Mouse (Mus musculus): ENCODE measurements at regions not wholly inside any gene's neighbourhood (a gene's known extent, or its start where the extent isn't known, plus 50 kb on each side); places are given as distances from the start of the nearest gene placed in this dataset.

- peak; percentile 77 for DNase-seq
- no peaks in the 10 kb centered on the region for H3K27me3 ChIP-seq (replicated peaks; ENCODE audit: control insufficient read depth, insufficient read depth, low read length)
- TF ChIP-seq CTCF (conservative IDR thresholded peaks at IDR 0.05; ENCODE audit: insufficient read depth, insufficient read length, low read depth, low read length), result no peak
- no peaks in the 10 kb centered on the region for H3K36me3 ChIP-seq (ENCODE audit: control insufficient read depth, insufficient read depth, low read length)
- no peak overlapping the region for H3K27ac ChIP-seq (ENCODE audit: insufficient read depth, low read depth, low read length)
- no peak overlapping the region for H3K4me3 ChIP-seq (ENCODE audit: insufficient read depth, low read depth, low read length)
- no peaks in the 10 kb centered on the region for H3K4me1 ChIP-seq (ENCODE audit: control insufficient read depth, insufficient read depth, low read length)
- 77% methylated on average over 21 of the region's 21 CpGs for WGBS
Measured at GRCm38 (mm10) chr3:52601011-52601745, 333.0 kb downstream of the Foxo1 start.

GRCm38 (mm10) chr3:52600581-52600980 is 332.4 kb downstream of the Foxo1 start:
- Histone ChIP-seq H3K27ac (ENCODE audit: insufficient read depth, low read depth, low read length) (no peak overlapping the region), H3K4me3 (ENCODE audit: insufficient read depth, low read depth, low read length) (no peak overlapping the region), H3K27me3 (replicated peaks; ENCODE audit: control insufficient read depth, insufficient read depth, low read length) (no peaks in the 10 kb centered on the region), H3K36me3 (ENCODE audit: control insufficient read depth, insufficient read depth, low read length) (no peaks in the 10 kb centered on the region), H3K4me1 (ENCODE audit: control insufficient read depth, insufficient read depth, low read length) (no peaks in the 10 kb centered on the region)
- no peak for TF ChIP-seq POLR2A (IDR thresholded peaks at IDR 0.05; ENCODE audit: low read depth, low read length)
- TF ChIP-seq CTCF (conservative IDR thresholded peaks at IDR 0.05; ENCODE audit: insufficient read depth, insufficient read length, low read depth, low read length), result no peak
- DNase-seq, result peak; percentile 33
- 84% methylated on average over 13 of the region's 13 CpGs for WGBS

DNA sequence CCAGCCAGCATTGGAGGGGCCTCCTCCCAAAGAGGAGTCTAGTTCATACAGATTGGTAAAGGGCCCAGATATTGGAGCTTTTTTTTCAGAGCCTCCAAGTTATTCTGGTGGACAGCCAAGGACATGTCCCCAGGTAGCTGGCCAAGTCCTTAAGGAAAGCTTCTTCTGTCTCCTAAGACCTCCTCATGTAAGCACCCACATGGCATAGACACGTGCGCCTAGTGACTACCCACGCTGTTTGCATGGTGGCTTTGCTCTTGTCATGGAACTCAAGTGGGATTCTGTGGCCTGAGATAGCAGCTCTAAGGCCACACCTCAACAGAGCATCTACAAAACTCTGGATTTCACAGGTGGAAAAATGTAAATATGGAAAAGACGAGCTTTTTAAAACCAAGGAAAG is 332.0 kb downstream of the Foxo1 start:
- TF ChIP-seq POLR2A (IDR thresholded peaks at IDR 0.05; ENCODE audit: low read depth, low read length), result no peak
- no peak for TF ChIP-seq CTCF (conservative IDR thresholded peaks at IDR 0.05; ENCODE audit: insufficient read depth, insufficient read length, low read depth, low read length)
- 90% methylated on average over 4 of the region's 4 CpGs for WGBS
- H3K27ac ChIP-seq (ENCODE audit: insufficient read depth, low read depth, low read length), result no peak overlapping the region

GRCm38 (mm10) chr3:52586418-52586817 is 318.3 kb downstream of the Foxo1 start:
- no peak for TF ChIP-seq POLR2A (IDR thresholded peaks at IDR 0.05; ENCODE audit: low read depth, low read length)
- no peak for TF ChIP-seq CTCF (conservative IDR thresholded peaks at IDR 0.05; ENCODE audit: insufficient read depth, insufficient read length, low read depth, low read length)
- WGBS, result 90% methylated on average over 4 of the region's 4 CpGs
- no peaks in the 10 kb centered on the region for H3K27me3 ChIP-seq (replicated peaks; ENCODE audit: control insufficient read depth, insufficient read depth, low read length)
- no peak for DNase-seq
- no peaks in the 10 kb centered on the region for H3K36me3 ChIP-seq (ENCODE audit: control insufficient read depth, insufficient read depth, low read length)
- H3K4me3 ChIP-seq (ENCODE audit: insufficient read depth, low read depth, low read length), result no peak overlapping the region
- peaks cover 3% of the 10 kb centered on the region; the same call in 1 of the 2 replicates for H3K4me1 ChIP-seq (ENCODE audit: control insufficient read depth, insufficient read depth, low read length)
- no peak overlapping the region for H3K27ac ChIP-seq (ENCODE audit: insufficient read depth, low read depth, low read length)

More for the DNA sequence above, 332.0 kb downstream of the Foxo1 start:
- no peak overlapping the region for H3K4me3 ChIP-seq (ENCODE audit: insufficient read depth, low read depth, low read length)
- no peaks in the 10 kb centered on the region for H3K4me1 ChIP-seq (ENCODE audit: control insufficient read depth, insufficient read depth, low read length)
- no peaks in the 10 kb centered on the region for H3K36me3 ChIP-seq (ENCODE audit: control insufficient read depth, insufficient read depth, low read length)
- no peaks in the 10 kb centered on the region for H3K27me3 ChIP-seq (replicated peaks; ENCODE audit: control insufficient read depth, insufficient read depth, low read length)
- DNase-seq, result no peak

- no peaks in the 10 kb centered on the region for H3K27me3 ChIP-seq (replicated peaks; ENCODE audit: control insufficient read depth, insufficient read depth, low read length)
- H3K27ac ChIP-seq (ENCODE audit: insufficient read depth, low read depth, low read length), result no peak overlapping the region
- no peak overlapping the region for H3K4me3 ChIP-seq (ENCODE audit: insufficient read depth, low read depth, low read length)
- H3K4me1 ChIP-seq (ENCODE audit: control insufficient read depth, insufficient read depth, low read length), result peaks cover 3% of the 10 kb centered on the region; the same call in 1 of the 2 replicates
- 55% methylated on average over 3 of the region's 3 CpGs for WGBS
- DNase-seq, result peak; percentile 31
- TF ChIP-seq POLR2A (IDR thresholded peaks at IDR 0.05; ENCODE audit: low read depth, low read length), result no peak
- TF ChIP-seq CTCF (conservative IDR thresholded peaks at IDR 0.05; ENCODE audit: insufficient read depth, insufficient read length, low read depth, low read length), result no peak
- H3K36me3 ChIP-seq (ENCODE audit: control insufficient read depth, insufficient read depth, low read length), result no peaks in the 10 kb centered on the region
Measured at GRCm38 (mm10) chr3:52579917-52580316, 311.8 kb downstream of the Foxo1 start.

DNA sequence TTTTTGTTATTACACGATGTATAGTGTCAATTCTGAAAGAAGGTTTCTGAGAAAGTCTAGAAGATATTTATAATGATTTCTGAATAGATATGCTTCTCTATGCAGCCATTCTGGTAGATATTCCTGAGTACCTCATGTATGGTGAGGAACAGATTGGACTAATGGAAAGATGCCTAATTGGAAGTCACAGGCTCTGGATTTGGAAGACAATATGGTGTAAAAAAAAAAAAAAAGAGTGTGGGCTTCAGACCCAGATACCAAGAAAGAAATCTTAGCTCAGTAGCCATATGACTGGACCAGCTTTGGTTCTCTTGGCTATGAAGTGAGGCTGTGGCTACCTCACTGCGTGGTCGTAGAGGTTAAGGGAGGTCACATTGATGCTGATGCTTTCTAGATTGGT is 311.0 kb downstream of the Foxo1 start:
- no peak overlapping the region for H3K27ac ChIP-seq (ENCODE audit: insufficient read depth, low read depth, low read length)
- TF ChIP-seq CTCF (conservative IDR thresholded peaks at IDR 0.05; ENCODE audit: insufficient read depth, insufficient read length, low read depth, low read length), result no peak
- TF ChIP-seq POLR2A (IDR thresholded peaks at IDR 0.05; ENCODE audit: low read depth, low read length), result no peak
- H3K36me3 ChIP-seq (ENCODE audit: control insufficient read depth, insufficient read depth, low read length), result no peaks in the 10 kb centered on the region
- H3K4me3 ChIP-seq (ENCODE audit: insufficient read depth, low read depth, low read length), result no peak overlapping the region
- H3K4me1 ChIP-seq (ENCODE audit: control insufficient read depth, insufficient read depth, low read length), result peaks cover 3% of the 10 kb centered on the region; the same call in 1 of the 2 replicates
- H3K27me3 ChIP-seq (replicated peaks; ENCODE audit: control insufficient read depth, insufficient read depth, low read length), result no peaks in the 10 kb centered on the region
- WGBS, result 96% methylated on average over 3 of the region's 3 CpGs
- no peak for DNase-seq

- peak; percentile 13 for DNase-seq
- no peaks in the 10 kb centered on the region for H3K27me3 ChIP-seq (replicated peaks; ENCODE audit: control insufficient read depth, insufficient read depth, low read length)
- H3K4me3 ChIP-seq (ENCODE audit: insufficient read depth, low read depth, low read length), result no peak overlapping the region
- H3K36me3 ChIP-seq (ENCODE audit: control insufficient read depth, insufficient read depth, low read length), result no peaks in the 10 kb centered on the region
- no peaks in the 10 kb centered on the region for H3K4me1 ChIP-seq (ENCODE audit: control insufficient read depth, insufficient read depth, low read length)
- no peak overlapping the region for H3K27ac ChIP-seq (ENCODE audit: insufficient read depth, low read depth, low read length)
- 45% methylated on average over 6 of the region's 6 CpGs for WGBS
- TF ChIP-seq CTCF (conservative IDR thresholded peaks at IDR 0.05; ENCODE audit: insufficient read depth, insufficient read length, low read depth, low read length) (no peak), POLR2A (IDR thresholded peaks at IDR 0.05; ENCODE audit: low read depth, low read length) (no peak)
Measured at GRCm38 (mm10) chr3:52576703-52577244, 308.6 kb downstream of the Foxo1 start.

Data from kidney, adult 2 months (tissue).